In the genomic region with DNA sequence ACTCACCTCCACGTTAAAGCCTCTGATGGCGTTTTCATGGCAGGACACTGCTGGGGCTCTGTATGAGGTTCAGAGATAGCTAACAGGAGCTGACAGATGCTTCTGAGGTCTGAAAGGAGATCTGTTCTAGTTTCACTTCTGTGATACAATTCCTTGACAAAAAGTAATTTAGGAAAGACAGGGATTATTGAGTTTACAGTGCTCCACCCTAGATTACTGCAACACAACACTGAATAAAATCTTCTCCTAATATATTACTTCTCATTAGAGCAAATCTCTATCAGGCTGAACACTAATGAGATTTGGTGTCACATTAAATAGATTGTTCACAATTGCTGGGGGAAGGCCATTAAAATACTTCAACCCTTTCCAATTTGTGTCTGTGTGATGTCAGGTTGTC, we compare ENCODE assay signal across 26 mouse cellular contexts. TPM values are rescaled to one million over a fixed set of nuclear protein-coding genes. Genes with fewer than 3 reads are reported as not detected.
"Had no signal": no experiment of that assay in that cellular context is flagged by ENCODE, and none has a peak within 500 bp of the region (broad histone marks: within the 10 kb centered on the region; RNA-seq: fewer than 3 reads in every experiment).

No protein-coding gene starts in this region.

- H3K4me1 ChIP-seq: hindbrain, embryonic 12.5 days; intestine, embryonic 15.5 days; limb, embryonic 13.5 days; limb, embryonic 15.5 days; liver, embryonic 12.5 days had no signal

- H3K9me3 ChIP-seq: heart, embryonic 10.5 days; heart, embryonic 12.5 days; hindbrain, embryonic 10.5 days; hindbrain, embryonic 12.5 days; intestine, embryonic 15.5 days; limb, embryonic 13.5 days; limb, embryonic 15.5 days; liver, embryonic 12.5 days had no signal

- H3K9ac ChIP-seq: heart, embryonic 12.5 days; hindbrain, embryonic 12.5 days; hindbrain, embryonic 14.5 days; intestine, embryonic 15.5 days; limb, embryonic 13.5 days; limb, embryonic 15.5 days; liver, embryonic 12.5 days had no signal

- H3K27ac ChIP-seq: gastrocnemius, adult 2 months; heart, embryonic 10.5 days; hindbrain, embryonic 10.5 days; hindbrain, embryonic 12.5 days; hindbrain, embryonic 14.5 days; intestine, embryonic 15.5 days; layer of hippocampus, adult 2 months; left cerebral cortex, adult 2 months; limb, embryonic 13.5 days; limb, embryonic 15.5 days; liver, embryonic 12.5 days had no signal

- H3K36me3 ChIP-seq: heart, embryonic 10.5 days; heart, embryonic 12.5 days; hindbrain, embryonic 10.5 days; hindbrain, embryonic 12.5 days; intestine, embryonic 15.5 days; limb, embryonic 13.5 days; limb, embryonic 15.5 days; liver, embryonic 12.5 days had no signal

- H3K27me3 ChIP-seq: heart, embryonic 12.5 days; hindbrain, embryonic 12.5 days; intestine, embryonic 15.5 days; limb, embryonic 13.5 days; limb, embryonic 15.5 days; liver, embryonic 12.5 days had no signal

- H3K4me3 ChIP-seq: gastrocnemius, adult 2 months; heart, embryonic 10.5 days; heart, embryonic 12.5 days; hindbrain, embryonic 10.5 days; hindbrain, embryonic 12.5 days; intestine, embryonic 15.5 days; layer of hippocampus, adult 2 months; left cerebral cortex, adult 2 months; limb, embryonic 13.5 days; limb, embryonic 15.5 days; liver, embryonic 12.5 days had no signal

- ATAC-seq: hindbrain, embryonic 16.5 days; inflammation-experienced regulatory T-cells, adult 6 months; intestine, embryonic 15.5 days; intestine, postnatal 0 days; liver, embryonic 12.5 days had no signal

- H3K4me2 ChIP-seq: heart, embryonic 12.5 days; hindbrain, embryonic 12.5 days; hindbrain, embryonic 14.5 days; intestine, embryonic 15.5 days; limb, embryonic 13.5 days; limb, embryonic 15.5 days; liver, embryonic 12.5 days had no signal

- DNase-seq: gastrocnemius, adult 2 months; gastrocnemius, postnatal 10 days; gastrocnemius, postnatal 25 days; heart, adult 18-20 months; heart, postnatal 10 days; heart, postnatal 4 days; kidney, adult 18-20 months; kidney, adult 8-10 months; kidney, postnatal 14 days; kidney, postnatal 4 days; left cerebral cortex, postnatal 4 days had no signal

RNA-seq across cellular contexts. Expression of a gene that starts 23.7 kb away (rescaled TPM):
- total RNA-seq: granulocyte monocyte progenitor cell, adult 5-6 weeks had no signal
- polyA plus RNA-seq: inflammation-experienced regulatory T-cells, adult 6 months had no signal
